Mouse (Mus musculus) bone marrow macrophage, adult 2 months (primary cell): Measurements from ENCODE around the gene Pin1. TPM values are rescaled to one million over a fixed set of nuclear protein-coding genes. Genes with fewer than 3 reads are reported as not detected.
A peak's percentile ranks its signal among the peaks of the same experiment; 100 is the strongest.

Experiments
- H3K27ac ChIP-seq: 2 replicates; pipeline ENCODE4 v1.5.1; 2012; ENCODE audit warnings: low read depth, low read length; ENCODE audit not compliant: insufficient read depth
- H3K4me1 ChIP-seq: 2 replicates; pipeline ENCODE4 v1.6.1; 2012; ENCODE audit warnings: low read length; ENCODE audit not compliant: control insufficient read depth, insufficient read depth
- H3K4me3 ChIP-seq: 2 replicates; pipeline ENCODE4 v1.5.1; 2012; ENCODE audit warnings: mild to moderate bottlenecking, low read length, moderate library complexity; ENCODE audit not compliant: insufficient read depth
- CTCF ChIP-seq: IDR thresholded peaks from 2 replicates; pipeline ENCODE4 v1.5.1; 2012; ENCODE audit warnings: low read depth, mild to moderate bottlenecking, low read length, moderate library complexity
- POLR2A ChIP-seq: IDR thresholded peaks from 2 replicates; pipeline ENCODE4 v1.6.1; 2012; ENCODE audit warnings: mild to moderate bottlenecking, low read depth, low read length, borderline replicate concordance
- polyA plus RNA-seq: library from polyadenylated mRNA; stranded (reverse); fragments of >200 nt; gene quantifications from 2 replicates; pipeline ENCODE4 v1.2.4, GENCODE M21; 2012; ENCODE audit not compliant: missing spikeins, insufficient read depth, insufficient read length

Gene Pin1
- polyA plus RNA-seq, 1 experiment, result 11.4 TPM

- peaks cover 10% of the 10 kb centered on the region; the same call in 1 of the 2 replicates for H3K4me1 ChIP-seq
- no peak overlapping the region for H3K27ac ChIP-seq
- H3K4me3 ChIP-seq, result no peak overlapping the region
- TF ChIP-seq CTCF, result no peak
- no peak for TF ChIP-seq POLR2A
Measured at GRCm38 (mm10) chr9:20653859-20654258, 2.0 kb downstream of the Pin1 start.

- TF ChIP-seq POLR2A (no peak), CTCF (no peak)
- H3K27ac ChIP-seq, result no peak overlapping the region
- peaks cover 5% of the 10 kb centered on the region; the same call in 1 of the 2 replicates for H3K4me1 ChIP-seq
- no peak overlapping the region for H3K4me3 ChIP-seq
Measured at GRCm38 (mm10) chr9:20657546-20657945, 5.7 kb downstream of the Pin1 start.

- TF ChIP-seq POLR2A, result no peak
- peak; percentile 57 for TF ChIP-seq CTCF
- H3K27ac ChIP-seq, result no peak overlapping the region
- no peak overlapping the region for H3K4me3 ChIP-seq
- no peaks in the 10 kb centered on the region for H3K4me1 ChIP-seq
Measured at GRCm38 (mm10) chr9:20662325-20662724, 10.4 kb downstream of the Pin1 start.

- no peaks in the 10 kb centered on the region for H3K4me1 ChIP-seq
- TF ChIP-seq POLR2A (no peak), CTCF (no peak)
- H3K27ac ChIP-seq, result no peak overlapping the region
- no peak overlapping the region for H3K4me3 ChIP-seq
Measured at GRCm38 (mm10) chr9:20662874-20663273, 11.0 kb downstream of the Pin1 start.

- no peak overlapping the region for H3K27ac ChIP-seq
- no peaks in the 10 kb centered on the region for H3K4me1 ChIP-seq
- no peak overlapping the region for H3K4me3 ChIP-seq
- TF ChIP-seq CTCF (no peak), POLR2A (no peak)
Measured at GRCm38 (mm10) chr9:20663956-20664355, 12.1 kb downstream of the Pin1 start.

- Histone ChIP-seq H3K4me1 (no peaks in the 10 kb centered on the region), H3K4me3 (no peak overlapping the region), H3K27ac (no peak overlapping the region)
- no peak for TF ChIP-seq CTCF
- TF ChIP-seq POLR2A, result no peak
Measured at GRCm38 (mm10) chr9:20664366-20664765, 12.5 kb downstream of the Pin1 start.

GRCm38 (mm10) chr9:20664982-20665637, 13.2 kb downstream of the Pin1 start:
- TF ChIP-seq POLR2A, result no peak
- TF ChIP-seq CTCF, result no peak
- no peak overlapping the region for H3K27ac ChIP-seq
- H3K4me1 ChIP-seq, result no peaks in the 10 kb centered on the region
- no peak overlapping the region for H3K4me3 ChIP-seq

GRCm38 (mm10) chr9:20665925-20666324, 14.0 kb downstream of the Pin1 start:
- H3K4me3 ChIP-seq, result no peak overlapping the region
- H3K27ac ChIP-seq, result no peak overlapping the region
- no peak for TF ChIP-seq POLR2A
- TF ChIP-seq CTCF, result no peak
- H3K4me1 ChIP-seq, result no peaks in the 10 kb centered on the region

GRCm38 (mm10) chr9:20666510-20667034, 14.7 kb downstream of the Pin1 start:
- TF ChIP-seq POLR2A (no peak), CTCF (no peak)
- no peak overlapping the region for H3K27ac ChIP-seq
- H3K4me3 ChIP-seq, result no peak overlapping the region
- H3K4me1 ChIP-seq, result peaks cover under 1% of the 10 kb centered on the region; the same call in 1 of the 2 replicates

GRCm38 (mm10) chr9:20668065-20668464, 16.2 kb downstream of the Pin1 start:
- TF ChIP-seq CTCF (no peak), POLR2A (no peak)

GRCm38 (mm10) chr9:20672047-20672446, 20.2 kb downstream of the Pin1 start:
- H3K27ac ChIP-seq, result no peak overlapping the region
- TF ChIP-seq POLR2A, result no peak
- TF ChIP-seq CTCF, result no peak
- H3K4me1 ChIP-seq, result peaks cover 7% of the 10 kb centered on the region
- no peak overlapping the region for H3K4me3 ChIP-seq

More at GRCm38 (mm10) chr9:20668065-20668464, 16.2 kb downstream of the Pin1 start:
- H3K4me3 ChIP-seq, result no peak overlapping the region
- H3K27ac ChIP-seq, result no peak overlapping the region
- peaks cover 7% of the 10 kb centered on the region for H3K4me1 ChIP-seq
